Mouse (Mus musculus): ENCODE measurements around the gene Pgam1.
"Not testable (repeated sequence)": the region's sequence is repeated elsewhere in the genome, so short reads cannot be mapped to it uniquely, and the experiment has no call there.

The Pgam1 gene

DNA sequence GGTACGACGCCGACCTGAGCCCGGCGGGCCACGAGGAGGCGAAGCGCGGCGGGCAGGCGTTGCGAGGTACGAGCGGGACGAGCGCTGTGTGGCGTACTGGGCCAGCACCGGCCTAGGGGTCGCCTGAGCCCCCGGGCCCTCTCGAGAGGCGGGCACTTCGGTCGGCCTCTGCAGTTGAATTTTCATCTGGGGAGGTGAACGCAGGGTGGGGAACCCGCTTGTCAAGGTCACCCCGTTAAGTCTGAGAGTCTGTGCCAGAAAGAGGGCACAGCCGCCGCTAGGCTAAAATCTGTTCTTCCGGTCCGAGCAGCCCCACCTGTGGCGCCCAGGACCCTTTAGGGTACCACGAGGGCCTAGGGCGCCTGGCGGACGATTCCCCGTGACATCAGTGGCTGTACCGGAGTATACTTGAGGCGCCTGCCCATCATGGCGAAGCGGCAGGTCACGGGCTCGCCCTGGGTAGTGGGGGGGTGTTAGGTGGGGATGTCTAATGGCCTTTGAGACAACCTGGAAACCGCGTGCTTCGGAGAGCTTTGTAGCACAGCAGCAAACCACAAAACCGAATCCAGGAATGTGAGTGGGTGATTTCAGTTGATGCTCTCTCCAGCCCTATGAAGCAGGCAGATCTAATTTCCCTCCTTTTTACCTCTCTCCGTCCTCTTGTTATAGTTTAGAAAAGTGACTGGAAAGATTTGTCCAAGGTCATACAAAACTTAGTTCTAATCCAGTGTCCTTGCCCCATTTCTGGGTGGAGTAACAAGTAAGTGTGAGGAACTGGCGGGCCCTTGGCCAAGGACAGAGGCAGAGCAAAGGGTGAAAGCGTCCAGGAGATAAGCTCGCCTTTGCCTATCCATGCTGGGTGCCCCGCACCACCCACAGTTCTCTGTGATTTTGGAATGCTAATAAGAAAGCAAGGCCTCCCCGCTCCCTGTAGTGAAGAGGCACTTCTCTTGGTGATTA is 678 bp downstream of the Pgam1 start:
- DNase-seq = peak; percentile 33

DNA sequence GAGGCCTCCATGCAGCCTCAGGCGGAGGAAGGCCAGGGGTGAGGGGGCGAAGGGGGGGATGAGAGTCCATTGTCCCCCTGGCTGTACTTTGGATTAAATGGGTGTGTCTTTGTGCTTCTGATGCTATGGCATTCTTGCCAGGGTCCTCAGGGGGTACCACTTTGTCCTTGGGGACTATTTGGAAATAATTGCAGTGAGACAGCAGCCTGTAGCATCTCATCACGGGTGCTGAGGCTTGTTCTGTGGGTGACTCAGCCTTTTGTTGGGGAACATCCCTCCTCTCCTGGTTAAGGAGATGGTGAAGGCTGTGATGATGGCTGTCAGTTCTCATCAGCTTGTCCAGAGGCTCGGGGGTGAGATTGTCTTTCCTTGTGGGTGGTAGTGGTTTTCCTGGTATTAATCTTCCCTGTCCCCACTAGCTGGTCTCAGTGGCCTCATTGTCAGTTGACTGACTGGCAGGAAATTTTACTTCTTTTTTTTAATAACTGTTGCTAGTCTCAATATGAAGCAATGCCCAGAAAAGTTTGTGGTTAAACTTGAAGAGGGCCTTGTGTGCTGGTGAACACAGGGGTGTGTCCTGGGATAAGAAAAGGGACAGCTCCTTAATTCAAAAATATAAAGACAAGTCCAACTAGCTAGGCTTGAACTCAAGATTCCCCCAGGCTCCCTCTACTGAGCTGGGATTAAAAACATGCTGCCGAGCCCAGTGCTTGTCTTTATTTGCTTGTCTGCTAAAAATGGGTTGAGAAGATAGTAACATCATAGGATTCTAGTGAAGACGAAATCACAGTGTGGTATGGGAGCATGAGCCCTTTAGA is 2.3 kb downstream of the Pgam1 start:
- no peak for DNase-seq

GRCm38 (mm10) chr19:41914592-41914882 is 2.8 kb downstream of the Pgam1 start:
- not testable (repeated sequence) for DNase-seq

GRCm38 (mm10) chr19:41915294-41915693 is 3.6 kb downstream of the Pgam1 start:
- no peak for DNase-seq

- no peak for DNase-seq
Observed at GRCm38 (mm10) chr19:41916853-41917252, 5.1 kb downstream of the Pgam1 start.

DNA sequence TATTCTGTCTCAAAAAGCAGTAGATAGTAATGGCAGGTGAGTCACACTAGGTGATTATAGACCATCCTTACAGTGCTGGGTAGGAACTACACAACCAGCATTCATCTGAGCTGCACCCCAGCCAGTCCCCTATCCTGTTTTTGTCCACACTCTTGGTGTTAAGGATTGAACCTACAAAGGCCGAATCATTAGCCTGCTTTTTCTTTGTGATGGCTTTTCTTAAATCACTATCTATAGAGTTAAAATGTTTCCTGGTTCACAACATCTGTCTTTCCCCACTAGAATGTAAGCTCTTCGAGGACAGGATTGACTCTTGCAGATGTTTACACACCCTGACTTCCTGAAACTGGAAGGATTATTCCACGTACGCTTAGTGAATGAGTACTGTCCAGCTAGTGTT is 7.7 kb downstream of the Pgam1 start:
- DNase-seq = no peak

- DNase-seq = no peak
Observed at GRCm38 (mm10) chr19:41920412-41921067, 8.8 kb downstream of the Pgam1 start.

GRCm38 (mm10) chr19:41932686-41933085 is 21.0 kb downstream of the Pgam1 start:
- no peak for DNase-seq

GRCm38 (mm10) chr19:41933179-41934086 is 21.7 kb downstream of the Pgam1 start, which contains the start of the genes Exosc1 and Zdhhc16:
Gene Exosc1 (minus strand): TSS chr19:41933423.
Gene Zdhhc16 (plus strand): TSS chr19:41933480.
- DNase-seq = peak; percentile 95

GRCm38 (mm10) chr19:41934124-41934523 is 22.4 kb downstream of the Pgam1 start:
- no peak for DNase-seq

DNA sequence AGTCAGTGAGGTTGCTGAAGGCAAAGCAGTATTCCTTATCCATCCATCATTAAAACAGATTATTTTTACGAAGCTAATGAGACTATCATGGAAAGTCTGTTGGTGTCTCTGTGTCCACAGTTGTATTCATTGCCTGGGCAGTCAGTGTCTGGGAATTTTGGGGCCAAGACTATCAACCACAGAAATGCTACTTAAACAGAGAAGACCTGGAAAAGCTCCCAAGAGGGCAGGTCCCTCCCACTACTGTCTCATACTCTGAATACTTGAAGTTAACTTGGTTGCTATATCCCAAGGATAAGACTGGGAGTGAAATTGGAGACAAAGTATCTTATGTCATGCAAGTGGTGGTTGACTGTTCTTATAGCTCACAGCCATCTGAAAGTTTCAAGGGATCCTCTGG is 24.2 kb downstream of the Pgam1 start:
- no peak for DNase-seq

GRCm38 (mm10) chr19:41938539-41938938 is 26.8 kb downstream of the Pgam1 start:
- DNase-seq = no peak

- DNase-seq = no peak
Observed at GRCm38 (mm10) chr19:41943841-41944240, 32.1 kb downstream of the Pgam1 start.

GRCm38 (mm10) chr19:41952287-41952686 is 40.6 kb downstream of the Pgam1 start:
- DNase-seq = no peak

- no peak for DNase-seq
Observed at GRCm38 (mm10) chr19:41953574-41953973, 41.9 kb downstream of the Pgam1 start.

Measured in right cerebral cortex, postnatal 4 days (tissue).